In the genomic region with DNA sequence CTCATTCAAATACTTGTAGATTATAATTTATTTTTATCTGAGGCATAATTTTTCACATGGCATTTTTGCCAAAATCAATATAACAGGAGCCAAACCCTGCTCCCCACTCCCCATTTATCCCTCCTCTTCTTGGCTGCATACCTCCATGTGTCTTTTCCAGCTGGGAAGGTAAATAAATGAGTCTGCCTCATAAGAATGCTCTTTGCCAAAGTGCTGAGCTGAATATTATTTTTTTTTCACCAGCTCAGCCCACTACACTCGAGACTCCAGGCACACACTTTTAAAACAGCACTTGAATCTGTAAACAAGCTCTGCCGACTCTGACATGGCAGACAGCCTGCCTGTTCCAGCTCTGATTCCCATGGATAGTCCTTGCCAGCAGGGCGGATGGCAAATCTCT, we compare ENCODE assay signal across 16 mouse cellular contexts.
"Had no signal": no experiment of that assay in that cellular context is flagged by ENCODE, and none has a peak within 500 bp of the region (broad histone marks: within the 10 kb centered on the region; RNA-seq: fewer than 3 reads in every experiment).

No protein-coding gene starts in this region.

- H3K27me3 ChIP-seq: intestine, embryonic 15.5 days; lung, embryonic 15.5 days; neural tube, embryonic 12.5 days; stomach, embryonic 15.5 days had no signal

- DNase-seq: kidney, adult 18-20 months; kidney, postnatal 10 days; kidney, postnatal 4 days; midbrain, embryonic 14.5 days; right cerebral cortex, postnatal 14 days; thymus, adult 2 months; thymus, postnatal 25 days had no signal

- H3K4me3 ChIP-seq: intestine, embryonic 15.5 days; layer of hippocampus, adult 2 months; left cerebral cortex, adult 2 months; lung, embryonic 15.5 days; midbrain, embryonic 10.5 days; myocyte; neural tube, embryonic 12.5 days; stomach, embryonic 15.5 days had no signal

- H3K4me2 ChIP-seq: intestine, embryonic 15.5 days; lung, embryonic 15.5 days; neural tube, embryonic 12.5 days; stomach, embryonic 15.5 days had no signal

- H3K4me1 ChIP-seq: neural tube, embryonic 12.5 days; stomach, embryonic 15.5 days had no signal

- ATAC-seq: intestine, embryonic 15.5 days had no signal

- H3K9ac ChIP-seq: intestine, embryonic 15.5 days; liver, embryonic 14.5 days; lung, embryonic 15.5 days; neural tube, embryonic 12.5 days; stomach, embryonic 15.5 days had no signal

- H3K36me3 ChIP-seq: intestine, embryonic 15.5 days; lung, embryonic 15.5 days; midbrain, embryonic 10.5 days; neural tube, embryonic 12.5 days; stomach, embryonic 15.5 days had no signal

- H3K27ac ChIP-seq: intestine, embryonic 15.5 days; layer of hippocampus, adult 2 months; left cerebral cortex, adult 2 months; liver, embryonic 14.5 days; lung, embryonic 15.5 days; midbrain, embryonic 10.5 days; neural tube, embryonic 12.5 days; stomach, embryonic 15.5 days had no signal

- H3K9me3 ChIP-seq: intestine, embryonic 15.5 days; lung, embryonic 15.5 days; midbrain, embryonic 10.5 days; neural tube, embryonic 12.5 days; stomach, embryonic 15.5 days had no signal
